Mouse (Mus musculus) stomach, embryonic 16.5 days (tissue): ENCODE measurements around the gene Mrpl52. TPM values are rescaled to one million over a fixed set of nuclear protein-coding genes. Genes with fewer than 3 reads are reported as not detected.

ENCODE experiments used
- ATAC-seq: fragments of 200-750 bp; cut with Nextera tagmentation; 2 replicates; pipeline ENCODE4 v1.8.0; 2017; ENCODE audit warnings: moderate number of reproducible peaks, moderate TSS enrichment; ENCODE audit not compliant: insufficient read depth, low FRiP score
- H3K27ac ChIP-seq: fragments of 300-500 bp; sonication (generic); 2 replicates; pipeline ENCODE4 v1.5.1; 2014; ENCODE audit warnings: low read length
- H3K27me3 ChIP-seq: fragments of 300-500 bp; sonication (generic); 2 replicates; pipeline ENCODE4 v1.6.1; 2014; ENCODE audit warnings: low read length, control low read depth, mixed read lengths; ENCODE audit not compliant: control insufficient read depth, insufficient read depth
- H3K36me3 ChIP-seq: fragments of 300-500 bp; sonication (generic); 2 replicates; pipeline ENCODE4 v1.6.1; 2014; ENCODE audit warnings: low read length; ENCODE audit not compliant: control insufficient read depth, insufficient read depth
- H3K4me1 ChIP-seq: fragments of 300-500 bp; sonication (generic); 2 replicates; pipeline ENCODE4 v1.6.1; 2014; ENCODE audit warnings: low read length, control low read depth, mixed read lengths; ENCODE audit not compliant: control insufficient read depth, insufficient read depth
- H3K4me2 ChIP-seq: fragments of 300-500 bp; sonication (generic); 2 replicates; pipeline ENCODE4 v1.6.1; 2014; ENCODE audit warnings: low read depth, low read length, mixed read lengths
- H3K4me3 ChIP-seq: fragments of 300-500 bp; sonication (generic); replicated peaks from 2 replicates; pipeline ENCODE4 v1.5.1; 2014; ENCODE audit warnings: mild to moderate bottlenecking, low read length
- H3K9ac ChIP-seq: fragments of 300-500 bp; sonication (generic); 2 replicates; pipeline ENCODE4 v1.6.1; 2014; ENCODE audit warnings: low read length
- H3K9me3 ChIP-seq: fragments of 300-500 bp; sonication (generic); replicated peaks from 2 replicates; pipeline ENCODE4 v1.6.1; 2016; ENCODE audit warnings: low read length, control low read depth; ENCODE audit not compliant: control insufficient read depth
- WGBS: fragments of 180-500 bp; shearing (Covaris S2); extraction: QIAGEN DNeasy Blood & Tissue Kit; methylation state at CpG from one replicate; pipeline ENCODE4 v1.1.7; 2014; 5-methylcytosine and 5-hydroxymethylcytosine counted together
- polyA plus RNA-seq: library from polyadenylated mRNA; unstranded; fragments of >200 nt; fragmentation: Nextera tagmentation; extraction: Ambion mirVana; gene quantifications from 2 replicates; pipeline ENCODE4 v1.2.1, GENCODE M21; 2015

The Mrpl52 gene
- polyA plus RNA-seq, 1 experiment from 2014 or later: 264 TPM

DNA sequence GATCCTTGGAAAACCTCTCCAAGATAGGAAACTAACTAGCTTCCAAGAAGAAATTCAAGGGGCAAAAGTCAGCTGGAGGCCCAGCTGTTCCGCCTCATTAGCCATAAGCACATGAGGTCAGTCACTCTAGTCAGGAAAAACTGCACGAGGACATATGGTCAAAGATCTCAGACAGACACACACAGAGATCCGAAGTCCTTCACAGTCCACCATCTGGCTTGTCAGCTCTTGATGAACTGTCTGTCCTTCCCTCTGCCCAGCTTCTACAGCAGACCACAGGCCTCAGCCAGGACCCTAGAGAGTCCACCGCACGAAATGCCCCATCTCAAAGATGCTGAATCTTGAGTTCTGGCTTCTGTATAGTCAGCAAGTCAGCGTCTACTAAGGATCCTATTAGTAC, 39.2 kb upstream of the Mrpl52 start:
- Histone ChIP-seq H3K4me3 (no peak overlapping the region), H3K36me3 (no peaks in the 10 kb centered on the region), H3K4me1 (peaks cover 13% of the 10 kb centered on the region), H3K27me3 (no peaks in the 10 kb centered on the region), H3K4me2 (no peak overlapping the region), H3K27ac (no peak overlapping the region), H3K9me3 (no peaks in the 10 kb centered on the region), H3K9ac (no peak overlapping the region)
- no peak for ATAC-seq
- WGBS: 64% methylated on average over 6 of the region's 6 CpGs

DNA sequence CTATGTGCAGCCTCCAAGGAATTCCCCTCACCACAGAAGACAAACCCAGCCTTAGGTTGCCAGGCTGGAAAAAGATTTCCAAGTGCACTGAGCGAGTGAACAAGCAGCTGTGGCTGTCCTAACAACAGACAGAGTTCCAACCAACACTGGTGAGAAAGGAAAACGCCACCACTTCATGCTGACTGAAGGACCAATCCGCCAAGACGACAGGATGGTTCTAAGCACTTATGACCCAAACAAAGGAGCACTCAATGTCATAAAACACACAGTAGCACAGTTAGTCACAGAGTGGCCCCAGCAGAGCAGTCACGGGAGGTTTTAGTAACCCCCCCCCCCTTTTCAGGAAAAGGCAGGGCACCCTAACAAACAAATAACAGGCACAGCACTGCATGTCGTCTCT, 35.9 kb upstream of the Mrpl52 start:
- Histone ChIP-seq H3K27me3 (no peaks in the 10 kb centered on the region), H3K27ac (no peak overlapping the region), H3K9me3 (no peaks in the 10 kb centered on the region; the same call in 1 of the 2 replicates), H3K4me1 (no peaks in the 10 kb centered on the region), H3K4me2 (no peak overlapping the region), H3K4me3 (no peak overlapping the region), H3K36me3 (no peaks in the 10 kb centered on the region), H3K9ac (no peak overlapping the region)
- WGBS: 58% methylated on average over 6 of the region's 6 CpGs
- ATAC-seq: no peak

DNA sequence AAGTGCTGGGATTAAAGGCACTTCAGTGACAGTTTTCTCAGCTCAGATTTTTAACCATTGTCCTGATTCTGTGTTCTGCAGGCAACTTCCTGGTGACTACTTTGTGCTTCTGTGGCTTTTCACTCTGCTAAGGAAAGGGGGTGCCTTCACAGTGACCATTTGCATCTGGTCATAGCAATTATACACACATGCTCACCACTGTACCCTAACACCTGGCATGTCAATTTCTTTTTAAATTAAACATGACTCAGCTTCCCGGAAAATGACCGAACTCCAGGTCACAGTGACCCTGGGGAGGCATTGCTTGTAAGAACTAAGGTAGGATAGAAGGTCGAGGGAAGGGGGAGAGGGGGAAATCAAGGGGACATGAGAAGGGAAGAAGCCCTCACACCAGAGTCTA, 32.9 kb upstream of the Mrpl52 start:
- Histone ChIP-seq H3K4me2 (no peak overlapping the region), H3K36me3 (no peaks in the 10 kb centered on the region), H3K9ac (no peak overlapping the region), H3K27me3 (no peaks in the 10 kb centered on the region), H3K9me3 (no peaks in the 10 kb centered on the region; the same call in 1 of the 2 replicates), H3K27ac (no peak overlapping the region), H3K4me1 (no peaks in the 10 kb centered on the region), H3K4me3 (no peak overlapping the region)
- WGBS: 66% methylated on average over 3 of the region's 3 CpGs
- no peak for ATAC-seq

GRCm38 (mm10) chr14:54394309-54394708, 32.4 kb upstream of the Mrpl52 start:
- no peaks in the 10 kb centered on the region for H3K27me3 ChIP-seq
- H3K9me3 ChIP-seq: no peaks in the 10 kb centered on the region; the same call in 1 of the 2 replicates
- H3K4me2 ChIP-seq: no peak overlapping the region
- H3K36me3 ChIP-seq: no peaks in the 10 kb centered on the region
- no peak for ATAC-seq
- H3K9ac ChIP-seq: no peak overlapping the region
- H3K4me1 ChIP-seq: 0 out of 2 replicates have a peak, but pooled peaks cover 3% of the 10 kb centered on the region
- no peak overlapping the region for H3K4me3 ChIP-seq
- H3K27ac ChIP-seq: no peak overlapping the region

DNA sequence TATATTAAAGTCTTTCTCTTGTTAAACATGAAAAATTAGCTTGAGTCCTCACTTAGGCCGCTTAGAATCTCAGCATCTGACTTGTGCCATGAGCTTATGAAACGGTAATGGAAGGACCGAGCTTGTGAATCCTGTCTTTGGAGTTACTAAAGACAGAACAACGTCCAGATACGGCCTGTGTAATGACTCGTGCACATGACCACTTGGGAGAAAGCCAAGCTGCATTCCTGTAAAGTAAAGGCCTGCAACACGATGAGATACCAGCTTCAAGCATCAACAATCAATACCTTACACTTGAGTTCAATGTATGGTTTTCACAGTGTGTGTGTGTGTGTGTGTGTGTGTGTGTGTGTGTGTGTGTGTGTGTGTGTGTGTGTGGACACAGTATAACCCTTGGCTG, 30.0 kb upstream of the Mrpl52 start:
- no peak overlapping the region for H3K4me2 ChIP-seq
- H3K4me1 ChIP-seq: 0 out of 2 replicates have a peak, but pooled peaks cover 7% of the 10 kb centered on the region
- no peak overlapping the region for H3K9ac ChIP-seq
- no peak for ATAC-seq
- 72% methylated on average over 7 of the region's 7 CpGs for WGBS
- H3K9me3 ChIP-seq: no peaks in the 10 kb centered on the region; the same call in 1 of the 2 replicates
- H3K36me3 ChIP-seq: no peaks in the 10 kb centered on the region
- no peaks in the 10 kb centered on the region for H3K27me3 ChIP-seq
- no peak overlapping the region for H3K27ac ChIP-seq
- H3K4me3 ChIP-seq: no peak overlapping the region

- no peak overlapping the region for H3K9ac ChIP-seq
- H3K9me3 ChIP-seq: no peaks in the 10 kb centered on the region; the same call in 1 of the 2 replicates
- no peak overlapping the region for H3K4me2 ChIP-seq
- H3K36me3 ChIP-seq: no peaks in the 10 kb centered on the region
- ATAC-seq: no peak
- H3K4me1 ChIP-seq: 0 out of 2 replicates have a peak, but pooled peaks cover 7% of the 10 kb centered on the region
- H3K27ac ChIP-seq: no peak overlapping the region
- H3K4me3 ChIP-seq: no peak overlapping the region
- H3K27me3 ChIP-seq: no peaks in the 10 kb centered on the region
- WGBS: 74% methylated on average over 7 of the region's 7 CpGs
Measured at GRCm38 (mm10) chr14:54397872-54398527, 28.7 kb upstream of the Mrpl52 start.

DNA sequence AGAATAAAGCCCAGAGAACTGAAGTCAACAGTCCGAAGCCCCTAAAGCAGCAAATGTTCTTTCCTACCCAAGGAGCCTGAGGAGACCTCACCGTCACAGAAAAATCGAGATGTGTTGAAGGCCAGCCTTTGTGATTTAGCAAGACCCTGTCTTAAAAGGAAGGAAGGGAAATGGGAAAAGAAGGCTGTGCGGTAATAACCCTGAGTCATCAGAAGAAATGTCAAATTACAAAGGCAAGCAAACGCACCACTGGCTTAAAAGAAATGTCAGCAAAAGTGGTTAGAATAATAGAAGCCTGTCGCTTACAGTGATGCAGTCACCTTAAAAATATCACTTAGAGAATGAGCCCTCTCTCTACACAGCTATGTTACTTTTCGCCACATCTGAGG, 28.2 kb upstream of the Mrpl52 start:
- H3K36me3 ChIP-seq: no peaks in the 10 kb centered on the region
- no peak overlapping the region for H3K9ac ChIP-seq
- no peaks in the 10 kb centered on the region; the same call in 1 of the 2 replicates for H3K9me3 ChIP-seq
- no peak overlapping the region for H3K4me2 ChIP-seq
- 0 out of 2 replicates have a peak, but pooled peaks cover 7% of the 10 kb centered on the region for H3K4me1 ChIP-seq
- no peak overlapping the region for H3K4me3 ChIP-seq
- 62% methylated on average over 7 of the region's 7 CpGs for WGBS
- no peak overlapping the region; the same call in 1 of the 2 replicates for H3K27ac ChIP-seq
- no peak for ATAC-seq
- H3K27me3 ChIP-seq: no peaks in the 10 kb centered on the region

DNA sequence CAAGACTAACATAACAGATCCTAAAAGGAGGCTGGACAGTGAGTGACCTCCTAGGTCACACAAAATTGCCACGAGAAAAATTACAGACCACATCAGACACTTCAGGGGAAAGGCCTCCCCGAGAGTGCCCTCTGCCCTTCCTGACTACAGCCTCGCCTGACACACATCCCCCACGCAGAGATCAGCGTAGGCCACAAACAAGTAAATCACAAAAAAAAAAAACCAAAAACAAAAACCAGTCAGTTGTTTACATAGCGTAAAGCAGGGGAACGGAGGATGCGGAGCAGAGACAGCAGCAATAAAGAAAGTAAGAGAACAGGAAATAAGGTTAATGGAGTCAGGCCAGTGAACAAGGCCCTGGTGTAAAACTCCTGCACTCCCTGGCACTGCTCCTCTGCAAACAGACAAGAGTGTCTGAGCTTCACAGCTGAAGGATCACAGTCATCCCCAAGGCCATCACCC, 27.8 kb upstream of the Mrpl52 start:
- Histone ChIP-seq H3K4me1 (0 out of 2 replicates have a peak, but pooled peaks cover 7% of the 10 kb centered on the region), H3K27me3 (no peaks in the 10 kb centered on the region), H3K9ac (no peak overlapping the region), H3K4me3 (no peak overlapping the region), H3K4me2 (no peak overlapping the region), H3K36me3 (no peaks in the 10 kb centered on the region), H3K27ac (peak overlapping the region; percentile 19), H3K9me3 (no peaks in the 10 kb centered on the region; the same call in 1 of the 2 replicates)
- no peak for ATAC-seq
- 47% methylated on average over 8 of the region's 8 CpGs for WGBS

DNA sequence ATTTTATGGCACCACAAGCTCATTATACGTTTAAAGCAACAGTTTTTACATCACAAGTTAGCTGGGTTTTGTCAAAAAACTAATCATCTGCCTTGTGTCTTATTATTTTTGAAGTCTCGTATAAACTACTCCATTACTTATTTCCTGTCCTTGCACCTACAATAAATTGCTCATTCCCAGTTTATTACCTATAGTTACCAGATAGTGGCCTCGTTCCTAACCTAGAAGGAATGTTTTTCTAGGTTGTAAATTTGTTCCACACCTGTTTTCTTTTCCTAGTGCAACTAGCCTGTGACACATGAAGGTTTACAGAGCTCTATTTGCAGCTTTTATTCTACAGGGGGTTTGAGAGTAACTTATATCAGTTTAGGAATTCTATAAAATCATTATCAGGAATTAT, 25.0 kb upstream of the Mrpl52 start:
- no peaks in the 10 kb centered on the region for H3K36me3 ChIP-seq
- 33% methylated on average over 3 of the region's 3 CpGs for WGBS
- no peaks in the 10 kb centered on the region for H3K27me3 ChIP-seq
- no peak overlapping the region for H3K4me3 ChIP-seq
- H3K27ac ChIP-seq: no peak overlapping the region
- 0 out of 2 replicates have a peak, but pooled peaks cover 7% of the 10 kb centered on the region for H3K4me1 ChIP-seq
- H3K9ac ChIP-seq: no peak overlapping the region
- no peaks in the 10 kb centered on the region for H3K9me3 ChIP-seq
- no peak for ATAC-seq
- H3K4me2 ChIP-seq: no peak overlapping the region
